Mouse (Mus musculus) thymus, adult 18-20 months (tissue): ENCODE data around the gene Gm17949.

Source experiments
- DNase-seq, 2 experiments: peaks; one replicate each; pipeline ENCODE4 v3.0.0; 2022; ENCODE audit warnings: mixed read lengths in 2 of 2

Gene Gm17949

DNA sequence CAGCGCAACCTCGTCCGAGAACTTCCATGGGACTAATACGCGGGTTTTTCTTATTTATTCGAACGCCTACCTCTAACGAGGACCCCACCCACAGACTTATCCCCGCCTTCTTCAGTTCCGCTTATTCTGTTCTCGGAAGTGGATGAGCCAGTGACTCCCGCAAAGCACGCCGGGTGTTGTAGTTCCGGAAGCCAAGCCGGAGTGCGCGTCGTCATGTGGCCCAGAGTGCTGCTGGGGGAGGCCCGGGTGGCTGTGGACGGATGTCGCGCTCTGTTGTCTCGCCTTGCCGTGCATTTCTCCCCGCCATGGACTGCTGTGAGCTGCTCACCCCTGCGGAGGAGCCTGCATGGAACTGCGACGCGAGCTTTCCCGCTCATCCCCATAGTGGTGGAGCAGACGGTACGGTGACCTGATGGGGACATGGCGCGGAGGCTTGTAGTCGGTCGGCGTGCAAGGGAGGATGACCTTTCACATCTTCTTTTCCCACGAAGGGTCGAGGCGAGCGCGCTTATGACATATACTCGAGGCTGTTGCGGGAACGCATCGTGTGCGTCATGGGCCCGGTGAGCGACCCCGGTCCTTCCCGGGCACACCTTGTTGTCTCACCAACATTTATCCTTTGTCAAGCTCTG lies 21.0 kb upstream of the Gm17949 start, which contains the start of gene Clpp:
TSS of gene Clpp (plus strand) at position 191 of the 632 bp plus-strand sequence.
- peak; percentile 94 to 95 for DNase-seq

DNA sequence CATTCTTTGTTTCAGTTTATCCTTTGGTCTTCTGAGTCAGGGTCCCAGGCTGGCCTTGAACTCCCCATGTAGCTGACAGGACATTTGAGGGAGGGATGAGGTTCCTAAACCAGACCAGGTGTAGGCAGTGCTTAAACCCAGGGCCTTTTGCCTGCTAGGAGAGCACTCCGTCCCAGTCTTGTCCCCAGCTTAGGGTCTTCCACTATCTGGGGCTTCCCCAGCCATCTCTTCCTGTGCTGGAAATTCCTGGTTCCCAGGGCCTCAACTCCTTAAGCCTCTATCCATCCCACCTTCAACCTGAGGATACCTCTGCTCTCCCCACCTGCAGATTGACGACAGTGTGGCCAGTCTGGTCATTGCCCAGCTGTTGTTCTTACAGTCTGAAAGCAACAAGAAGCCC lies 20.3 kb upstream of the Gm17949 start:
- DNase-seq: no peak

DNA sequence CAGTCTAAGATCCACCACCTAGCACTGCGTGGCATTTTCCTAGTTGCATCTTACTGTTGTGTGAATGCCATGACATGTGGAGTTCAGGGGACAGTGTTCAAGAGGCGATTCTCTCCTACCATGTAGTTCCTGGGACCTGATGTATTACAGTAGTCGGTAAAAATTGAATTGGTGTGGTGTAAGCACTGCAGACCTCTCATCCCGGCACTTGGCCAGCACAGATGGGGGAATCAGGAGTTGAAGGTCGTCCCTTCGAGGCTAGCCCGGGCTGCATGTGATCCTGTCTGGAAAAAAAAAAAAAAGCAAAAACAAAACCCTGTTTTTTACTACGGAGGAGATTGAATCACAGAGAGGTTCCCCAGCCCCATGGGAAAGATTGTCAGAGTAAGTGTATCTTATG lies 16.2 kb upstream of the Gm17949 start:
- DNase-seq: no peak

DNA sequence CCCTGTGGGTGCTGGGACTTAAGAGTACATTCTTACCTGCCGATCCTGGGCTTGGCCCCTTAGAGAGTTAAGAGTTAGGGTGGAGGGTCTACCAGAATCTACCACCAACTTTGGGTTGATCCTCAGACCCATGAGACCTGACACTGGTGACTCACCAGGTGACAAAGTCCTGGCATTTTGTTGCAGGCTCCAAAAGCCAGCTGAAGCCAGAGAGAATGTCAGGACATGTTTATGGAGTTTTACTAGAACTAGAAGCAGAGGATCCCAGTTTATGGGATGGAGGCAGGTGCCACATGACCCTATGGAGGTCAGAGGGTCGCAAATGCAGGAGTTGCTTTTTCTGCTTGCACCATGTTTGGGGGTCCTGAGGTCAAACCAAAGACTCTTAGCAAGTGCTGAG lies 14.8 kb upstream of the Gm17949 start:
- no peak for DNase-seq

DNA sequence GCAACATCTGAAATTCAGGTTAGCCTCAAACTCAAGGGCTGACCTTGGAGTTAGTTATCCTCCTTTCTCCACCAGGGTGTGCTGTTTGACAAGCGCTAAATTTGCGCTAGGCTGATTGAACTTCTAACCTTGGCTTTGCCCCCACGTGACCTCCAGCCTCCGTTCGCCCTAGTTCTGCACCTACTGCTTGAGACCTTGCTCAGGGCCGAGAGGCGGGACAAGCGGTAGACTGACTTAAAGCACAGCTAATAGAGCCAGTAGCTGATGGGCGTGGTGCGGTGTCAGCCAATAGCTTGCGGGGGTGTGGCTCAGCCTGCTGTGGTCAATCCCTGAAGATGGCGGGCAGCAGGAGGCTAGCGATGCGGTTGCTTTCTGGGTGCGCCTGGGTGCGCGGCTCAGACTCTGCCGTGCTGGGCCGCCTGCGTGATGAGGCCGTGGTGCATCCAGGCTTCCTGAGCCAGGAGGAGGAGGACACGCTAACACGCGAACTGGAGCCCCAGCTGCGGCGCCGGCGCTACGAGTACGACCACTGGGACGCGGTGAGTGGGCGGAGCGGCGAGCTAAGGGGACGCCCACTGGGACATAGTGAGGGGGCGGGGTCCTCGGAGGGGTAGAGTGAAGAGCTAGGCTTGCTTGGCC lies 14.1 kb upstream of the Gm17949 start, which contains the start of gene Alkbh7:
TSS of gene Alkbh7 (plus strand) at position 311 of the 639 bp plus-strand sequence.
- DNase-seq: peak; percentile 94 to 97

DNA sequence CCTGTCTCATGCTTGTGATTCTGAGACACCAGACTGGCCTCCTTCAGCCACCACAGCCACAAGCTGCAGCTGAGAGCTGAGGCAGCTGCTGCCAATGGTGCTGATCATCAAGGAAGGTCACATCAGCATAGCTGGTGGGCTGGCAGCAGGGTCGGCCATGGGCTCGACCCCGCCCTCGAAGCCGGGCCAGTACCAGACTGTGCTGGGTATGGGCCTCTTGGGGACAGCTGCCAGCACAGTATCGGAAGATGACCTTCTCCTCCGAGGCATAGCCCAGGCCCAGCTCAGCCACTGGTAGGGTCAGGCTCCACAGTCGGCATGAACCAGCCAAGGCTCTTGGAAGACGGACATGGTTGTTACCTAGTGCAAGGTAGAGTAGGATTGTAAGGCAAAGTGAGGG lies 11.9 kb upstream of the Gm17949 start:
- DNase-seq: no peak

DNA sequence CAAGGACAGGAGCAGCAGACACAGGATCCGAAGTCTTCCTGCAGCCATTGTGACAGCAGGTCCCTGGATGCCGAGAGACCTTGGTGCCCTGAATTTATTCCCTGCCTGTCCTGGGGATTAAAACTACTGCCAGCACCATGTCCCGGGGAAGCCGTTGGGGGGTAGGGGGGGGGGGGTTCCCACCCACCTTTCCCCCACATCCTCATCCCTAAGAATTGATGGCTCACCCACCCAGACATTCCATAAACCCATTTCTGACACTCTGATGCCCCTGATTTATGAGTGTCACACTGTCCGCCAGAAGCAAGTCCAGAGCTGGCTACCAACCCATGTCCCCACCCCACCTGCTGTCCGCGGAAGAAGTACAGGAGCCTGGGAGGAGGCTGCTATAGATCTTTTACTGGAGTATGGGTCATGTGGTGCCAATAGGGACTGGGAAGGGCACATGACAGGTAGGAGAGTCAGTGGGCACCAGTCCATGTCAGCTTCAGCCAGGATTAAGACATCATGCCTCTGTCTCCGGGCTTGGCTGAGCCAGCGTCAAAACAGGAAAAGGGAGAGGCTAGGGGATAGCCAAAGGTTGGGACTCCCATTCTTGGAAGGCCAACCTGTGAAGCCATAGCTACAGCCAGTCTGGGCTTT lies 11.2 kb upstream of the Gm17949 start, which contains the start of gene Pspn:
TSS of gene Pspn (minus strand) at position 51 of the 642 bp plus-strand sequence.
- DNase-seq: no peak

DNA sequence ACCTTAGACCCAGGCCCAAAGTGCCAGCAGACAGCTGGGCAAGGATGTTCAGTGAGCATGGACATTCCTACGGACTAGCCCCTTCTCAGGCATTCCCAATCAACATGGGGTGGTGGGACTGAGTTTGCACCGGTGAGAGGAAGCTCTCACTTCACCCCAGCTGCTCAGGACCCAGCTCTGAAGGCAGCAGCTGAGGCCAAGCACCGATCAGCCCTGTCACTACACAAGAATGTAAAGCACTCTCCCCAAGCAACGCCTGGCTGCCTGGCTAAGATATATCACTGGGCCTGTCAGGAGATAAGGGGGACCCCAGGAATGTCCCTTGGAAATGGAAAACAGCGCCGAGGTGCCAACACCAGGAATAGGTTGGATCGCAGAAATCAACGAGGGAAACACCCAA lies 10.0 kb upstream of the Gm17949 start:
- no peak for DNase-seq

DNA sequence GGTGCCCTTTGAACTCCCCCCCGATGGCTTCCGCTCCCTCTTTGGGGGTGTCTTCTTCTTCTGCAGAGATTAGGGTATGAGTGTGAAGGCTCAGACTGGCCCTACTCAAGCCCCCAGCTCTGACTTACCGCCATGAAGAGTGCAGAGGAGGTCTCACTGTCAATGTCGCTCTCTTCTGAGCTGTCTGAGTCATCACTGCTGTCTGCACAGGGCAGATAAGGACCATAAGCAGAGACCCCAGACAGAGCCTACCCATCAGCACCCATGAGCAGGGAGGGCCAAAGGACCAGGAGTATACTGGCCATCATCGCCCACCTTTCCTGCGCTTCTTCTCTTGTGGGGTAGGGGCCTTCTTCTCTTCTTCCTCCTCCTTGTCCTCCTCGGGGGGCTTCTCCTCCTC lies 7.3 kb upstream of the Gm17949 start:
- DNase-seq: no peak

DNA sequence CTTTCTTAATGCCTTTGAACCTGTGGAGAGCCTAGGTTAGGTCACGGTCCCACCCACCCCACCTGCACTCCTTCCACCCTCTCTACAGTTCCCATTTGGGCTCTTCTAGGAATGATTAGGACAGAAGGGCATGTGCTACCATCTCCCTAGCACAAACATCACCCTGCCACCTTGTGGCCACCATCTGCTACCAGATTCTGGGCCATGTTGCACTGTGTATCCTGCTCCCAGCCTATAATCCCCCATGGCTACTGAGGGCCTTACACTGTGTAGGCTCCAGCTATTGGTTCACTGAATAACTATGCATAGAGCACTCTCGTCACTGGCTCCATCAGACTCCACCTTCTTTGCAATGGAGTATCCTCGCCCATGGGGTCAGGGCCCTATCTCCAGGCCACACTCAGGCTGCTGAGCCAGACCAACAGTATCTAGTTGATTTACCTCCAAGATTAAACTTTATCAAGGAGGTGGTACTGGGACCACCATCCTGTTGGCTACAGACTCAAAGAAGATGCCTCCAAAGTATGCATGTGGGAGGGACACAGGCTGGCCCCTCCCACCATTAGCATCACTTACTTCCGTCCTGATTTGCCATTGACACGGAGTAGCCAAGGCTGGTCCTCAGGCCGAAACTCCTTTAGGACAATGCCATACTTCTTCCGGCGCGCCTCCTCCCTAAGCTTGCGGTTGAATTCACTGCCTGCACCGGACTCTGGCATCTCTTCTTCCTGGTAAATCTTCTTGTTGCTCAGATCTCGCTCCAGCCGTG lies 3.9 kb upstream of the Gm17949 start:
- no peak for DNase-seq

DNA sequence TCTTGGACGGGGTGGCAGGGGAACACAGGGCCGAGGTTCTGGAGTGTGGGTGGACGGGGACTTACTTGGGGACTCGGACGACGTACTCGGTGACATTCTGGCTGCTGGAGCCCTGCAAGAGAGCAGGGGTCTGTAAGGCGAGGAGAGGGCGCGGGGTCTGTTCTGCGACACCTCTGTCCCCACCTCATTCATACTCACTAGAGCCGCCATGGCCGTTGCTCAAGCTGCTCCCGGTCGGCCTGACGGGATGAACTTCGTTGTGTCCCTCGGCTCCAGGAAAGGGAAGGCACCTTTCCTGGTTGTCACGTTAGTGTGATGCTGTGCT lies 396 bp upstream of the Gm17949 start:
- no peak for DNase-seq

DNA sequence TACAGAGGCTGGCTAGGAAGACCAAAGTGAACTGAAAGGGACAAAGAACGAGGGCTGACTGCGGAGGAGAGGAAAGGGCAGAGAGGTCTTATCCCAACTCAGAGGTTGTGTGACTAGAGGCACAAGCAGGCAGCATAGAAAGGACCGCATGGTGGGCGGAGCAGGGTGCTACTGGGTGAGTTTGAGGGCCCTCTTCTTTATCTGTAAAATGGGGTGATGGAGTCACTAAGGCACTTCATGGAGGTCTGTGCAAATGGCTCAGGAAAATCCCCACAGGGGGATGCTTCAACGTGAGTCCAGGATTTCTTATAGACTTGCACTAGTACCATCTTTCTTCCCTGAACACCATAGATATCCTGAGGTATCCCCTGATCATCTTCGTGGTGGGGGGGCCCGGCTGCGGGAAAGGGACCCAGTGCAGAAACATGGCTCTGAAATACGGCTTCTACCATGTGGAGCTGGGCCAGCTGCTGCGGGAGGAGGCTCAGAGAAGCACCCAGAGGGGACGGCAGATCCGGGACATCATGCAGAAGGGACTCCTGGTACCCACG lies 1.1 kb downstream of the Gm17949 start:
- no peak for DNase-seq

DNA sequence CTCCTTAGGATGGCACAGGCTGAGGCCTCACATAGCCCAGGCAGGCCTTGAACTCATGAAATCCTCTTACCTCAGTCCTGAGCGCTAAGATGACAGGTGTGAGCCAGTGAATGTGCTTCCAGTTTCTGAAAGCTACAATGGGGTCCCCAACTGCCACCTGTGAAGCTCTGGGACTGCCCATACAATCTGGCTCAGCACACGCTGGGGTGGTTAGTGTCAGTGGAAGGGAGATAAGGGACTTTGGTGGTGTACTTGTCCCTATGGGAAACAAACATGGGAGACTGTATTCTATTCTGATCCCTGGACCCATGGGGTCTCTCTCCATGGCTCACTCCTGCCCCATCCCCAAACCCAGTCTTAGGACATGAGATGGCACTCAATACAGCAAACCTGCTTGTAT lies 8.4 kb downstream of the Gm17949 start:
- DNase-seq: no peak

DNA sequence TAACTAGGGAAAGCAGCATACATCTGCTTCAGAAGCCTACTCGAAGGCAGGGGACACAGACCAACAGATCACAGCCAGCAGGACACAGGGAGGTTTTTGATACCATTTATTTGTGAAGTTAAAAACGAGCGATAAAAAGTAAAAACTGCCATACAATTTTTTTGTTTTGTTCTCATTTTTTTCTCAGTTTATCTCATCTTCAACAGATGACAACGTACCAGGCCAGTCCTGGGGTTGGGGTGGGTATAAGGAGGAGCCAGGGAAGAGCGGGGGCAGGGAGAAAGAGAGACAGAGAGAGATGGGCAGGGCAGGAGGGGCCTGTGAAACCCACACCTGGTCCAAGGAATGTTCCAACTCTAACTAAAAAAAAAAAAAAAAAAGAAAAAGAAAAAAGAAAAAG lies 9.7 kb downstream of the Gm17949 start:
- DNase-seq: no peak

DNA sequence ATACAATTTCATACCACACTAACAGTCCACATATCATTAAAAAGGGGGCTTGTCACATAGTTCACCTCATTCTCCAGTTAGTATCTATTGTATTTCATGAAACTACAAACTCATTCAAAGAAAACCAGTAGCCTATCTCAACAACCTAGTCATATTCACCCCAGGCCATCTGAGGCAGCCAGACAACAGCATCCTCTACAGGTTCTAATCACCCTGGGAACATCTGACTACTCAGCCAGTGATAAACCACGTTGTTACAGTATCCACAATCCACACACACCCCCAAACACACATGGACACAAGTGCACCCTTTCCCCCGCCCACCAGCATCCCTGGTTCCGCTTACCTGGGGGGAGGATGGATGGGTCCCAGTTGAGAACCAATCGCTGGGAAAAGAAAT lies 16.2 kb downstream of the Gm17949 start:
- no peak for DNase-seq

DNA sequence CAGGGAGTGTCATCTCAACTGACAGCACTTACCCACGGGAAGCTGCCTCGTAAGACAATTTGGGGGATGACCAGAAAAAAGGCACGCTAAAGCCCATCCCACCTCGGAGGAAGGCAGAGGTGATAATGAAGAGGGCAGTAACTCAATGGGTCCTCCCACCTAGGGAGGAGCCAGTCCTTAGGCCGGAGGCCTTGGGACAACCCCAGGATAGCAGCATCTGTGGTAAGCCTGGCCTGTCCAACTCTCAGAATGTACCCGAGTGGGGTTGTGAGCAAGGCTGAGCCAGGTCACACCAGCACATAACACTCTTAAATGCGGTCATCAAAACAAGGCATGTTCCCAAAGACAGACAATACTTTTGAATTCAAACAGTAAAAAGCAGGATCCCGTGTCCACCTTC lies 18.4 kb downstream of the Gm17949 start:
- DNase-seq: no peak

DNA sequence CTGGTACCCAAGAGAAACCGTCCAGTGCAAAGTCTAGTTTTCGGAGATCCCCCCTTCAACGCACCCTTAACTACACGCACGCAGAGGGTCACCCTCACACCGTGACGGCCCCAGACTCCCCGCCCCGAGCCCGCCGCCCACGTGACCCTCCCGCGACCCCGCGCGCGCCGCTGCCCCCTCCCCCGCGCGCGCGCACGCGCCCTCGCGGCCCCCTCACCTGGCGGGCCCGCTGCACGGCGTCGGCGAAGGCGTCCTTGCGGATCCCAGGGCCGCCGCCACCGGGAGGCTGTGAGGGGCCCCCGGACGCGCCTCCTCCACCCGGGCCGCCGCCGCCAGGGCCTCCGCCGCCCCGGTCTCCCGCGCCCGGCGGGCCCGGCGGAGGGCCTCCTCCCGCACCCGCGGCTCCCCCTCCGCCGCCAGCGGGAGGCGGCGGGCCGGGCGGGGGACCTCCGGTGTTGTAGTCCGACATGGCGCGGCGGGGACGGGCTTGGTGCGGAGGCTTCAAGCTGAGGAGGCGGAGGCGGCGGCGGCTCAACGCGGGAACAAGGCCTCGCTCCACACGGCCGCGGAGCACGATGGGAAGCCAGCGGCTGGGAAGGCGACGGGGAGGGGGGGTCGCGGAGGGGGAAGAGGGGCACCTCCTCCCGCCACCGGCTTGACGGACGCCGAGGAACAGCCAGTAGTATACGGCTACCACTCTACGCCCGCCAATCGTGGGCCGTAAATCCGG lies 19.8 kb downstream of the Gm17949 start, which contains the start of gene Khsrp:
TSS of gene Khsrp (minus strand) at position 592 of the 730 bp plus-strand sequence.
- peak; percentile 46 to 58 for DNase-seq

DNA sequence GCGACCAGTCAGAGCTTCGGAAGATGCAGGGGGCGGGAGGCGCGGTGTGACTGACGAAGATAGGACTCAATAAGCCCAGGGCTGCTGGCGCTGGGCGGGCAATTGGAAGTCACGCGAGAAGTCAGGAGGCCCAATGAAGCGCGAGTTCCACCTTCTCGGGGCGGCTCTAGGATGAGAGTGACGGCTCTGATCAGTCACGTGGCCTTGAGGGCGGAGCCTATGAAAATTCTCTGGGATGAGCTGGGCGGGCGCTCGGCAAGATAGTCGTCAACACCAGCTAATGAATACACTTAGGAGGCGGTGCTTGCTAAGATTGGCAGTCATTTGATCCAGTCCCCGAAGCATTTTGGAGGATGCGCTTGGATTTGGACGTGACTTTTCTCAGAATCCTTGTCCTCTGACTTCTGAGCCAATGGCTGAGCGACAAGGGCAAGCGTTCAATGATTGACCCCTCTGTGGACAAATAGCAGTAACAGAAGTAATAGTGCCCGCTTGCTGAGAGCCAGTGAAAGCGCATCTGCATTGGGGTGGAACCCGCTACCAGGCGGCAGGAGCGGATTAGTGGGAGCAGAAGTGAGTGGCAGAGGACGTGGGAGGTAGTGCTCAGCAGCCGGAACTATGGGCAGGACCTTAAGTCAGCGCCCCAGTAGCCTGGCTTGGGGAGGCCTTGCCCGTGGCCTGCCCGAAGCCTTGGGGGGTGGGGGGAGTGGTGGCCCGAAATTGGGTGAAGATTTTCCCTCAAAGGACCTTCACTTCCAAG lies 20.6 kb downstream of the Gm17949 start:
- DNase-seq: peak; percentile 100

DNA sequence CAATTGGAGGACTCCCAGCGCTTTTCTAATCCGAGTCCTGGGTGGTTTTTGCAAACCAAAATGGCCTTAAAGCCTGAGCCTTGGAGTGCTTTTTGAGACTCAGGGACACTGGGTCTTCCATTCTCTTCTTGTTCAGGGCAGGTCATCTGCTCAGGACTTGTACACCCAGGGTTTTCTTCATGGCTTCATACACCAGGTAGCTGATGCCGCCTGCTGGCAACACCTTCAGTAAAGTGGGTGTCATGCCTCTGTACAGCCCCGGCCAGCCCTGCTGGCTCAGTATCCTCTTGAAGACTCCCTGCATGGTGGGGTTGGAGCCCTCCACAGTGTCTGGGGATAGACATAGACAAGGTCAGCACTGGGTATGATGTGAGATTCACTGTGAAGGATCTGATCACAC lies 21.6 kb downstream of the Gm17949 start:
- peak in 1 of 2 experiments; percentile 17 for DNase-seq

DNA sequence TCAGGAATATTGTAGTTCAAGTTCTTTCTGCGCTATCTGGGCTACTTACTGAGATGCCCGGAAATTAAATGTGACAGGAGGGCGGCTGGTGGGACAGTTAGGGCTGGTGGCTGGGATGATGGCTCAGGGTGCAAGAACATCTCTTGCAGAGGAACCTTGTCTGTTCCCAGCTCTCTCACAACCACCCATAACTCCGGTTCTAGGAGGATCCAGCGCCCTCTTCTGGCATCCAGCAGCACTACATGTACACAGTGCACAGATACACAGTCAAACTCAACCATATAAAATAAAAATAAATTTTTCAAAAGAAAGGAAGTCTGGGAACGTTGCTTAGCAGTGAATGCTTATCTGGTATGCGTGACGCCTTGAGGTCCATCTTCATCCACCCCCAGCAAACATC lies 27.7 kb downstream of the Gm17949 start:
- no peak for DNase-seq

DNA sequence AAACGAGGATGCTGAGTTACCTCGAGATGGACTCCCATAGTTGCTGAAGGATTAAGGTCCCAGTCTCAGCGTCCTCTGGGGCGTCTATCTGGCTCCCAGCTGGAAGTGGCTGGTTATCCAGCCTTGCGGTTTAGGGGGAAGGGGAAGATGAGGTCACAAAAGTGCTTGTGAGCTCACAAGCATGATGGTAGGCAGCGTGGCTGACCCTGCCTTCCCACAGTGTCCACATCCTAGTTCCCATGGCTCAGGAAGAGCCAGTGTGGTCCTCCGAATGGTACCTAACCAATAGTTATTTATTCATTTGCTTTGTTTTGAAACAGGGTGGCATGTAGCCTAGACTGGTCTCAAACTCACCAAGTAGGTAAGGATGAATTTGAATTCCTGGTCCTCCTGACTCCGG lies 30.3 kb downstream of the Gm17949 start, which contains the start of gene Slc25a41:
TSS of gene Slc25a41 (minus strand) at position 101 of the 400 bp plus-strand sequence.
- DNase-seq: no peak
